Mouse (Mus musculus) heart, embryonic 12.5 days (tissue): ENCODE data around the gene Pnrc2. TPM values are rescaled to one million over a fixed set of nuclear protein-coding genes. Genes with fewer than 3 reads are reported as not detected.

Experiments
- ATAC-seq: fragments of 200-750 bp; cut with Nextera tagmentation; 2 replicates; pipeline ENCODE4 v1.8.0; 2017; ENCODE audit warnings: moderate TSS enrichment, moderate library complexity; ENCODE audit not compliant: insufficient number of reproducible peaks, low FRiP score
- H3K27ac ChIP-seq: fragments of 300-500 bp; sonication (generic); 2 replicates; pipeline ENCODE4 v1.5.1; 2016; ENCODE audit warnings: mild to moderate bottlenecking, moderate library complexity; ENCODE audit not compliant: poor library complexity, severe bottlenecking
- H3K27me3 ChIP-seq: fragments of 300-500 bp; sonication (generic); replicated peaks from 2 replicates; pipeline ENCODE4 v1.6.1; 2016; ENCODE audit warnings: mild to moderate bottlenecking, moderate library complexity
- H3K36me3 ChIP-seq: fragments of 300-500 bp; sonication (generic); 2 replicates; pipeline ENCODE4 v1.6.1; 2016; ENCODE audit warnings: mild to moderate bottlenecking, moderate library complexity
- H3K4me1 ChIP-seq: fragments of 300-500 bp; sonication (generic); replicated peaks from 2 replicates; pipeline ENCODE4 v1.6.1; 2016; ENCODE audit warnings: mild to moderate bottlenecking
- H3K4me2 ChIP-seq: fragments of 300-500 bp; sonication (generic); 2 replicates; pipeline ENCODE4 v1.6.1; 2016; ENCODE audit warnings: mild to moderate bottlenecking, moderate library complexity
- H3K4me3 ChIP-seq: fragments of 300-500 bp; sonication (generic); 2 replicates; pipeline ENCODE4 v1.5.1; 2016; ENCODE audit warnings: mild to moderate bottlenecking
- H3K9ac ChIP-seq: fragments of 300-500 bp; sonication (generic); 2 replicates; pipeline ENCODE4 v1.6.1; 2016; ENCODE audit warnings: mild to moderate bottlenecking, moderate library complexity
- H3K9me3 ChIP-seq: fragments of 300-500 bp; sonication (generic); replicated peaks from 2 replicates; pipeline ENCODE4 v1.6.1; 2016; ENCODE audit warnings: mild to moderate bottlenecking, moderate library complexity
- WGBS: fragments of 180-500 bp; shearing (Covaris S2); methylation state at CpG from one replicate; pipeline ENCODE4 v1.1.7; 2016; 5-methylcytosine and 5-hydroxymethylcytosine counted together
- polyA plus RNA-seq: library from polyadenylated mRNA; unstranded; fragments of >200 nt; fragmentation: Nextera tagmentation; extraction: Ambion mirVana; gene quantifications from 2 replicates; pipeline ENCODE4 v1.2.1, GENCODE M21; 2016

Pnrc2 gene
- polyA plus RNA-seq = 124 and 131 TPM in 2 replicates

DNA sequence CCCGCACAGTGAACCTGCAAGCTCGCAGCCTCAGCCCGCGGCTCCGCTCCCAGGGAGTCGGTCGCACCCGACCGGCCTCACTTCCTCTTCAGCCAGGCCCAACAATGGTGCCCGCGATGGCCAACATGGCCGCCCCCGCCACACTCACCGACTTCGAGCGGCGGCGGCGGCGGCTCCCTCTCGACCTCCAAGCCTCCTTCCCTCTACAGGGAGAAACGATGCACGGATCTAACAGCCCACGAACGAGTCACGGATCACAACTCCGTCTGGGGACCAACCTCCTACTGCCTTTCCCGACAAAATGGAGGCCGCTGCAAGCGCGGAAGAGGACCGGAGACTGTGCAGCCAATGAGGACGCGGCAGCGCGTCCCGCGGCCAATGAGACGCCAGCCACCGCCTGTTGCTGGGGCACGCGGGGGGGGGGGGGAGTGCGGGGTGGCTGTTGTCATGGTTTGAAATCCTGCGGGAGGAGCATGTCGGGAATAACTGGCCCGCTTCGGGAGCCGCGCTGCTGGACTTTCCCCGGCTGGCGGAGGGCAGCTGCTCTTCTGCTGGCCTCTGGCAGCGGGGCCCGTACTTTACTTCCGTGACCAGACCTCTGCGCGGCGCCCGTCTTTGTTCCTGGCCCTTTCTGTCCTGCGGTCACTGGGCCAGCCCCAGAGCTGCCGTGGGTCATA lies at the start of gene Pnrc2:
Gene Pnrc2 (minus strand): TSS at position 325 of the 677 bp plus-strand sequence.
- Histone ChIP-seq H3K4me2 (peak within 1 kb of the TSS; percentile 96), H3K36me3 (peaks cover 24% of the 10 kb centered on the region), H3K27me3 (no peaks in the 10 kb centered on the region), H3K9me3 (no peaks in the 10 kb centered on the region), H3K9ac (peak within 1 kb of the TSS; percentile 91), H3K27ac (peak within 1 kb of the TSS; percentile 98), H3K4me3 (peak within 1 kb of the TSS; percentile 87), H3K4me1 (peaks cover 40% of the 10 kb centered on the region)
- under 1% methylated on average over 55 of the region's 60 CpGs for WGBS
- peak; percentile 95 for ATAC-seq

DNA sequence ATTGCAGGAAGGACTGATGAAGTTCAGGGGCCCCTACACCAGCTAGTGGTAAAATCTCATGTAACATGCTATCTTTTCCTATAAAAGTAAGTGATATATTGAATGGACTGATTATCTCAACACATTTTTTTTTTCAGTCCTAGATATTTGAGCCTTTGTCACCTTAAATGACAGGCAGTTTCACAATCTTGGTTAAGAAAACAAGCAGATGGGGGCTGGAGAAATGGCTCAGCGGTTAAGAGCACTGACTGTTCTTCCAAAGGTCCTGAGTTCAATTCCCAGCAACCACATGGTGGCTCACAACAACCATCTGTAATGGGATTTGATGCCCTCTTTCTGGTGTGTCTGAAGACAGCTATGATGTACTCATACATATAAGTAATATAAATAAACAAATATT lies 48.5 kb upstream of the Pnrc2 start:
- Histone ChIP-seq H3K4me3 (no peak overlapping the region), H3K27ac (no peak overlapping the region), H3K4me2 (peak overlapping the region; percentile 77), H3K36me3 (0 out of 2 replicates have a peak, but pooled peaks cover 13% of the 10 kb centered on the region), H3K9me3 (no peaks in the 10 kb centered on the region), H3K9ac (no peak overlapping the region), H3K4me1 (peaks cover 20% of the 10 kb centered on the region), H3K27me3 (no peaks in the 10 kb centered on the region)
- 79% methylated on average over 1 of the region's 1 CpGs for WGBS
- ATAC-seq = no peak

DNA sequence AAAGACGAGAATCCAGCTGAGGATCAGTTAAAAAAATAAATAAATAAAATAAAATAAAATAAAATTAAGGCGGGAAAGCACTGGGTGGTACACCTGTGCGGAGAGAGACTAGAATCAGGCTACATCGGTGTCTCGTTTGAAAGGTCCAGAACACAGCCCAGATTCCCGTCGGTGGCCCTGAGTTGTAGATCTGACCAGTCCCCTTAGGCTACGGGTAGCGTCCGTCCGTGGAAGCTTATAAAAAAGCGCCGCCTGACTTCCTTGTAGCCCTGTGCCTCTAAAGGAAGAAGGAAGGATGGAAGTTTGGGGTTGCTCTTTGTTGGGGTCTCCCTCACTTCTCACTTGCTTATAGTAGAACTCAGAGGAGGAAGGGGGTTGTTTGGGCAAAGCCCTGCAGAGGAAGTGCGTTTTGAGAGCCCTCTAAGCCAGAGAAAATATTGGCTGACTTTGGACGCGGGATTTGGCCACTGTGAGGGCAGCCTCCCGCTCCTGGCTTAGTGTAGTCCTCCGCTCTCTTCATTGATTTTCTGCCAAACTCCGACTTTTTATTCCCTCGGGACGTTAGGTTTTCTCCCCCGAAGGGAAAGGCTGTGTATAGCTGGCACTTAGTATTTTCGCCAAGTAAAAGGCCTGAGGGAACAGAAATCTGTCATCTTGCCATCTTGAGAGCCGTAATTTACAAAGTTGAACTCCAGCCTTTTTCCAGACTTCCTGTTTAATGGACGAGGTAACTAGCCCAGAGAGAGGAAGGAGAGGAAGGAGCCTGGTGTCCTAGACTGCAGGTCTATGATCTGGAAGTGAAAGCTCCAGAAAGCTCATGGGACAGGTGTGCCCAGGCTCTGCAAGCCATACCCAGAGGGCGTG lies 47.8 kb upstream of the Pnrc2 start:
- Histone ChIP-seq H3K27ac (peak overlapping the region; percentile 70; the same call in 1 of the 2 replicates), H3K27me3 (no peaks in the 10 kb centered on the region), H3K9ac (peak overlapping the region; percentile 82), H3K4me1 (peaks cover 20% of the 10 kb centered on the region), H3K4me2 (peak overlapping the region; percentile 77), H3K36me3 (0 out of 2 replicates have a peak, but pooled peaks cover 13% of the 10 kb centered on the region), H3K9me3 (no peaks in the 10 kb centered on the region), H3K4me3 (peak overlapping the region; percentile 77)
- 11% methylated on average over 26 of the region's 26 CpGs for WGBS
- ATAC-seq = no peak

DNA sequence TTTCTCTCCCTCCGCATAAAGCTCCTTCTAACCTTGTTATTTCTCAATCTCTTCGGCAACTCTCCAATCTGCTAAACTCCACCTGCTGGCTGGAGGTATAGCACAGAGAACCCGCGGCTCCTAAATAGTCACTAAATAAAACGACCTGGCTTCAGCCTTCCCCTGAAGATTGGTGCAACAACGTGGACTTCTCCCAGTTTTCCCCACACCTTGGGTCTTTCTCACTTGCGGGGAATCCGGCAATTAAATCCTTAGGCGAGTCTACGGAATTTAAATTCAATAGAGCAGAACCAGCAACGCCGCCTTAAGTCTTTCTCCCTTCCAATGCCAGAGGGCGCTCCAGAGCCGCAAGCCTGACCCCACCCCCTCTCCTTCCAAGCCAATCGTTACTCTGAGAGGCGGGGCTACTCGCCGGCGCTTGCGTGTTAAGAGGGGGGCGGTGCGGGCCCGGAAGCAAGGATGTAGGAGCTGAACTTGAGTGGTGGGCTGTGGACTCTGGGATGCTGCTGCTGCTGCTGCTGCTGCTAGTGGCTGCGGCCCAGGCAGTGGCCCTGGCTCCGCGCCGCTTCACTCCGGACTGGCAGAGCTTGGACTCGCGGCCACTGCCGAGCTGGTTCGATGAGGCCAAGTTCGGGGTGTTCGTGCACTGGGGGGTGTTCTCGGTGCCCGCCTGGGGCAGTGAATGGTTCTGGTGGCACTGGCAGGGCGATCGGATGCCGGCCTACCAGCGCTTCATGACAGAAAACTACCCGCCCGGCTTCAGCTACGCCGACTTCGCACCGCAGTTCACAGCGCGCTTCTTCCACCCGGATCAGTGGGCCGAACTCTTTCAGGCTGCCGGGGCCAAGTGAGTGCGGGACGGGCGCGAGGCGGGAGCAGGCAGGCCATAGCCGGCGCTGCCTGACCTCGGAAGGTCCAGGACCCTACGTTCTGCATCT lies 46.9 kb upstream of the Pnrc2 start, which contains the start of gene Fuca1:
Gene Fuca1 (plus strand): TSS at position 432 of the 938 bp plus-strand sequence.
- H3K4me2 ChIP-seq = peak within 1 kb of the TSS; percentile 77
- no peaks in the 10 kb centered on the region for H3K9me3 ChIP-seq
- peak within 1 kb of the TSS; percentile 70 for H3K27ac ChIP-seq
- 0 out of 2 replicates have a peak, but pooled peaks cover 10% of the 10 kb centered on the region for H3K36me3 ChIP-seq
- H3K27me3 ChIP-seq = no peaks in the 10 kb centered on the region
- WGBS = 2% methylated on average over 60 of the region's 60 CpGs
- peak within 1 kb of the TSS; percentile 82 for H3K9ac ChIP-seq
- H3K4me3 ChIP-seq = peak within 1 kb of the TSS; percentile 77
- peak; percentile 92 for ATAC-seq
- H3K4me1 ChIP-seq = peaks cover 14% of the 10 kb centered on the region

DNA sequence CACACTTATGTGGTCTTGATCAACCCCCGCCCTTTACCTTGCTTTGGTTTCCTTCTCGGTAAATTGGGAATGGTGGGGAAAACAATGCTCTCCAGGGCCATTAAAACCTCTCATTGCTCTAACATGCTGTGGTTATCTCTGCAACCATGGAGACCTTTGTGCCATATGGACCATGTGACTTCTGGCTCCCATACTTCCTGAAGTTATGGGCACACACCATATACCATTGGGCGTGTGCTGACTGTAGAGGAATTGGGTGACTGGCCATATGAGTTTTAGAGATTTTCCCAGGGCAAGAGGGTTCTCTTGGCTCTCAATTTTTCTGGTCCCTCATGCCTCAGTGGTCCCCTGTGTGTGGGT lies 45.6 kb upstream of the Pnrc2 start:
- no peaks in the 10 kb centered on the region for H3K9me3 ChIP-seq
- peaks cover 8% of the 10 kb centered on the region for H3K4me1 ChIP-seq
- ATAC-seq = no peak
- no peak overlapping the region for H3K4me2 ChIP-seq
- H3K27me3 ChIP-seq = no peaks in the 10 kb centered on the region
- H3K9ac ChIP-seq = no peak overlapping the region
- H3K27ac ChIP-seq = no peak overlapping the region
- 90% methylated on average over 3 of the region's 3 CpGs for WGBS
- H3K4me3 ChIP-seq = no peak overlapping the region
- 0 out of 2 replicates have a peak, but pooled peaks cover 3% of the 10 kb centered on the region for H3K36me3 ChIP-seq

DNA sequence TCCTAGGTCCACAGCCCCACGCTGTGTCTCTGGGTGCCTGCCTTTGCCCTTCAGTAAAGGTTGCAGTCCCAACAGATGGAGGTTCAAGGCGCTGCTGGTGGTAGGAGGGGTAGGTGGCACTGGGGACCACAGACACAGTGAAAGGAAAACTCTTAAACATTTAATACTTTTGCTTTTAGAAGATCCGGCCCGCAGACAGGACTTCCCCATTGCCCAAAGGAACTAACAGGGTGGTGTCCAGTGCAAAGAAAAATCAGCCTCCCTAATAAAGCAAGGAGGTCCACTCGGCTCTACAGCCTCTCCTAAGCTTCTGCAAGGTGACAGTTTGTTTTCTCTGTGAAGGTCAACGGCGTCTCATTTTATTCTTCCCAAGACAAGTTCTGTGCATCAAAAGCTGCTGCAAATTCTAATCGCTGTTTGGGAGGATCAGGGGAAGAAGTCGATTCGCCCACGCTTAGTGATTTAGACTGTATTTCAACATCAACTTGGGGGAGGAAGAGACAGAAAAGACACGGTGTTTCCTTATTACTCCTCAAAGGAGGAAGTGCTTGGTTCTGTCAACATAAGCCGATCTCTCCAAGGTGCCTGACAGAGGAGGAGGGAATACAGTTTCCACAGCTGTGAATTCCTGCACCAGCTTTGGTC lies 45.1 kb upstream of the Pnrc2 start:
- H3K4me3 ChIP-seq = no peak overlapping the region
- no peak overlapping the region for H3K9ac ChIP-seq
- 80% methylated on average over 13 of the region's 13 CpGs for WGBS
- no peak overlapping the region for H3K4me2 ChIP-seq
- H3K9me3 ChIP-seq = no peaks in the 10 kb centered on the region
- H3K4me1 ChIP-seq = peaks cover 8% of the 10 kb centered on the region
- H3K27me3 ChIP-seq = no peaks in the 10 kb centered on the region
- no peak overlapping the region for H3K27ac ChIP-seq
- no peak for ATAC-seq
- 0 out of 2 replicates have a peak, but pooled peaks cover 3% of the 10 kb centered on the region for H3K36me3 ChIP-seq

DNA sequence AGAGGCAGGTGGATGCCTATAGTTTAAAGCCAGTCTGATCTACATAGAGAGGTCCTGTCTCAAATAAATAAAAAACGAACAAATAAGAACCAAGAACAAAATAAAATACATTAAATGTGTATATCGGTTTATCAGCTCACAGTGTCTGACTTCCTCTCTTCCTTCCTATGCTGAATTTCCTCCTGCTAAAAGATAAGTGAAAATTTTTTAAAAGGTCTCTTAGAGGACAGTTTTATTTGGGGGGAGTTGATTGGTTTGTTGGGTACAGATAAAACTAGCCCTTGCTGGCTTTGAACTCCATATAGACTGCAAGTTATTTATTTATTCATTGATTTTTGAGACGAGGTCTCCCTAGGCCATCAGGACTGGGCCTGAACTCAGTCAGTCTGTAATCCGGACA lies 39.8 kb upstream of the Pnrc2 start:
- H3K27me3 ChIP-seq = no peaks in the 10 kb centered on the region
- H3K9me3 ChIP-seq = no peaks in the 10 kb centered on the region
- no peak overlapping the region for H3K4me2 ChIP-seq
- ATAC-seq = no peak
- H3K4me3 ChIP-seq = no peak overlapping the region
- H3K27ac ChIP-seq = no peak overlapping the region
- WGBS = 63% methylated on average over 4 of the region's 4 CpGs
- peaks cover 10% of the 10 kb centered on the region for H3K4me1 ChIP-seq
- no peak overlapping the region for H3K9ac ChIP-seq
- no peaks in the 10 kb centered on the region for H3K36me3 ChIP-seq

DNA sequence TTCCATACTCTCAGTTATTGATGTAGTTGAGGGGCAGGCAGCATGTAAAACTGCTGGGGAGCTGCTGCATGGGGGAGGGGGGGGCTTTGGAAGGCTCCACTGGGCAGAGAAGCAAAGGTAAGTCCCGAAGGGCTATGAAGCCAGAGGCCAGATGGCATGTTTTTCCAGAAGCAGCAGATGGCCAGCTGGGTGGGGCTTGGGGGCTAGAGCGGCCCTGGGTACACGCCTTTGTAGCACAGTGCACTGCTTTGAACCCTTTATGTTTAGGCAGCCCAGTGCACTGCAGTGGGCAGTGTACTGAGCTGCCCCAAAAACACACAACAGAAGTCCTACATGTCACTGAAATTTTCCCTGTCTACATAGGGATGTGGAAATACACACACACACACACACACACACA lies 39.2 kb upstream of the Pnrc2 start:
- Histone ChIP-seq H3K9ac (no peak overlapping the region), H3K4me2 (no peak overlapping the region), H3K36me3 (no peaks in the 10 kb centered on the region), H3K27ac (no peak overlapping the region), H3K27me3 (no peaks in the 10 kb centered on the region), H3K4me1 (peaks cover 10% of the 10 kb centered on the region), H3K9me3 (no peaks in the 10 kb centered on the region), H3K4me3 (no peak overlapping the region)
- 54% methylated on average over 3 of the region's 3 CpGs for WGBS
- no peak for ATAC-seq

DNA sequence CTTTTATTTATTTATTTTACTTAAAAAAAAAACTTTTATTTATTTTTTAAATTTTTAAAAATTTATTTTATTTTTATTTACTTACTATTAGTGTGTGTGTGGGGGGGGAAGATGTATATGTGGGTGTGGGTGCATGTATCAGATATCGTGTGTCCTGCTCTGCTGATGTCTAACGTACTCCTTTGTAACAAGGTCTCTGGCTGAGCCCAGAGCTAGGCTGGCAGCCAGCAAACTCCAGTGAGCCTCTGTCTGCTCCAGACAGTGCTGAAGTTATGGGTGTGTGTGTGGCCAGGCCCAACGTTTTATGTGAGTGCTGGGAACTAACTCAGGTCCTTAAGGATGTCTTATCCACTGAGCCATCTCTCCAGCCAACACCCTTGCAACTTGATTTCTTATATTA lies 38.5 kb upstream of the Pnrc2 start:
- Histone ChIP-seq H3K4me3 (no peak overlapping the region), H3K4me2 (no peak overlapping the region), H3K27me3 (no peaks in the 10 kb centered on the region), H3K27ac (no peak overlapping the region), H3K4me1 (peaks cover 10% of the 10 kb centered on the region), H3K9ac (no peak overlapping the region), H3K9me3 (no peaks in the 10 kb centered on the region), H3K36me3 (no peaks in the 10 kb centered on the region)
- WGBS = 55% methylated on average over 3 of the region's 3 CpGs
- ATAC-seq = no peak

DNA sequence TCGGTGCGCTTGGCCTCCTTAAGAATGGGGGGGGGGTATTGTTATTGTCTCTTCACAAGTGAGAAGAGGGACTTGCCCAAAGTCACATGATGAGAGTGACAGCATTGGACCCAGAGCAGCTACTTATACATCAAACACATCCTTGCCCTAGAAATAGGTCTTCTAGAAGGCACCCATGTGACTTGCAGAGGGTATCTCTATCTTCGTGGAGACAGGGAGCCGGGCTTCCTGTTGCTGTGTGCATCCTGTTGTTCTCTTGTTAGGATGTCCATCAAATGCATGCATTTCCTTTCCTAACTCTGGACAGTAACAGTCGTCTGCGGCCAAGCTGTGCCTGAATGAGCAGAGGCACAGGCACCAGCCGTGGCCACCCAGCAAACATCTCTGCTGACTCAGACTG lies 37.9 kb upstream of the Pnrc2 start:
- no peak overlapping the region for H3K4me3 ChIP-seq
- peaks cover 10% of the 10 kb centered on the region for H3K4me1 ChIP-seq
- H3K36me3 ChIP-seq = no peaks in the 10 kb centered on the region
- H3K9ac ChIP-seq = no peak overlapping the region
- no peaks in the 10 kb centered on the region for H3K27me3 ChIP-seq
- no peak overlapping the region for H3K27ac ChIP-seq
- peak; percentile 33; the same call in 1 of the 2 replicates for ATAC-seq
- WGBS = 58% methylated on average over 7 of the region's 7 CpGs
- no peak overlapping the region for H3K4me2 ChIP-seq
- H3K9me3 ChIP-seq = no peaks in the 10 kb centered on the region
